Mouse (Mus musculus) erythroblast, embryonic 14.5 days (primary cell): Measurements from ENCODE around the gene Picalm.

Source experiments
- GATA1 ChIP-seq: IDR thresholded peaks from 2 replicates; pipeline ENCODE4 v1.6.1; 2012; ENCODE audit warnings: low read length, inconsistent platforms, mixed read lengths
- TAL1 ChIP-seq: IDR thresholded peaks from 3 replicates; pipeline ENCODE4 v1.6.1; 2012; ENCODE audit warnings: low read length, inconsistent platforms, mixed read lengths

DNA sequence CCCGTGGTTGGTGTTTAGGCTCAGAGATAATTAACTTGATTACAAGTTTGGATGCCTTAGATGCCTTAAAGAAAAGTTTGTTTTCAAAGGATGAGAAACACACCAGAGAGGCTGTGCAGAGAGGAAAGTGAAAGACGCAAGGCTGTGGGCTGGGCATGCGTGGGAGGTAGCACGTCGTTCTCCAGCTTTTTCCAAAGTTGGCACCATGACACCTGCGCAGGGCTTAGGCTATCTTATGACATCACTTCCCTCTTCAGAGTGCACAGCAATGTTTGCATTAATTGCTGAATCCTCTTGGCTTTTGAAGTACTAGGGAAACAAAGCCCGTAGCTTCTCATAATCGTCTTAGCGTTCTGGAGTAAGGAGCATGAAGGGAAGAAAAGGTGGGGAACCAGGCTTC lies 101.4 kb downstream of the Picalm start:
- TF ChIP-seq TAL1, result no peak
- TF ChIP-seq GATA1, result no peak
